Mouse (Mus musculus): ENCODE results near the gene Ryk.

Ryk gene

GRCm38 (mm10) chr9:102951091-102951994, 116.6 kb downstream of the Ryk start:
- DNase-seq (ENCODE audit: low spot score), result no peak

GRCm38 (mm10) chr9:102955866-102956265, 121.1 kb downstream of the Ryk start:
- no peak for DNase-seq (ENCODE audit: low spot score)

Data from adipocyte (in vitro differentiated cells).